Mouse (Mus musculus) forebrain, embryonic 16.5 days (tissue): ENCODE measurements around the gene BC005537. TPM values are rescaled to one million over a fixed set of nuclear protein-coding genes. Genes with fewer than 3 reads are reported as not detected.

Source experiments
- ATAC-seq: fragments of 200-750 bp; cut with Nextera tagmentation; 2 replicates; pipeline ENCODE4 v1.8.0; 2017; ENCODE audit warnings: mild to moderate bottlenecking, moderate library complexity
- H3K27ac ChIP-seq: fragments of 300-500 bp; sonication (generic); 2 replicates; pipeline ENCODE4 v1.5.1; 2014; ENCODE audit warnings: low read length, control low read depth
- H3K27me3 ChIP-seq: fragments of 300-500 bp; sonication (generic); replicated peaks from 2 replicates; pipeline ENCODE4 v1.6.1; 2014; ENCODE audit warnings: low read length; ENCODE audit not compliant: control insufficient read depth, insufficient read depth
- H3K36me3 ChIP-seq: fragments of 300-500 bp; sonication (generic); 2 replicates; pipeline ENCODE4 v1.6.1; 2014; ENCODE audit not compliant: control insufficient read depth, insufficient read depth
- H3K4me1 ChIP-seq: fragments of 300-500 bp; sonication (generic); replicated peaks from 2 replicates; pipeline ENCODE4 v1.6.1; 2014; ENCODE audit warnings: low read length; ENCODE audit not compliant: control insufficient read depth, insufficient read depth
- H3K4me2 ChIP-seq: fragments of 300-500 bp; sonication (generic); 2 replicates; pipeline ENCODE4 v1.6.1; 2014; ENCODE audit warnings: mild to moderate bottlenecking, low read length, control low read depth
- H3K4me3 ChIP-seq: fragments of 300-500 bp; sonication (generic); replicated peaks from 2 replicates; pipeline ENCODE4 v1.5.1; 2014; ENCODE audit warnings: mild to moderate bottlenecking, low read length, control low read depth
- H3K9ac ChIP-seq: fragments of 300-500 bp; sonication (generic); replicated peaks from 2 replicates; pipeline ENCODE4 v1.6.1; 2014; ENCODE audit warnings: low read depth, low read length, control low read depth
- H3K9me3 ChIP-seq: fragments of 300-500 bp; sonication (generic); 2 replicates; pipeline ENCODE4 v1.6.1; 2016; ENCODE audit warnings: low read length; ENCODE audit not compliant: control insufficient read depth
- WGBS: fragments of 180-500 bp; shearing (Covaris S2); extraction: QIAGEN DNeasy Blood & Tissue Kit; methylation state at CpG from one replicate; pipeline ENCODE4 v1.1.7; 2014; 5-methylcytosine and 5-hydroxymethylcytosine counted together
- polyA plus RNA-seq: library from polyadenylated mRNA; unstranded; fragments of >200 nt; fragmentation: Nextera tagmentation; extraction: Ambion mirVana; gene quantifications from 2 replicates; pipeline ENCODE4 v1.2.1, GENCODE M21; 2015

The BC005537 gene
- polyA plus RNA-seq, 1 experiment from 2014 or later = 26.8 TPM

DNA sequence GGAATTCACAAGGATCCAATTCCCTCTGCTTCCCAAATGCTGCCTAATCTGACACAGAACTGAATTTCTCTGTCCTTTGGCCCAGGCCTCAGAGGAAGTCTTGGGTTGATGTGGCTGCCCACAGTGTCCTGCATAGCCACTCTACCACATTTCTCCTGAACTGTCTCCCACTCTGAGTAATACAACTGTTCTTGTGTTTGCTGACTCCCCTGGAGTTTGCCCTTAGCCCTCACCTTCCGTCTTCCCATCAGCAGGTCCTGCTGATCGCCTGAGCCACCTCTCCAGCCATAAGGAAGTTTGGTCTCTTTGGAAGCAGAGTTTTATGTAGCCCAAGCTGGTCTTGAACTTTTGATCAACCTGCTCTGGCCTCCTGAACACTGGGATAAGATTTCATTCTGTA lies 50.5 kb downstream of the BC005537 start:
- ATAC-seq = no peak
- Histone ChIP-seq H3K27ac (no peak overlapping the region), H3K9ac (no peak overlapping the region), H3K9me3 (no peaks in the 10 kb centered on the region), H3K4me3 (no peak overlapping the region), H3K4me2 (no peak overlapping the region), H3K4me1 (no peaks in the 10 kb centered on the region), H3K27me3 (no peaks in the 10 kb centered on the region), H3K36me3 (no peaks in the 10 kb centered on the region)
- 85% methylated on average over 2 of the region's 2 CpGs for WGBS

GRCm38 (mm10) chr13:24852570-24852969 lies 51.1 kb downstream of the BC005537 start:
- Histone ChIP-seq H3K4me1 (no peaks in the 10 kb centered on the region), H3K9ac (no peak overlapping the region), H3K9me3 (no peaks in the 10 kb centered on the region), H3K36me3 (no peaks in the 10 kb centered on the region), H3K27ac (no peak overlapping the region), H3K4me2 (no peak overlapping the region), H3K4me3 (no peak overlapping the region), H3K27me3 (no peaks in the 10 kb centered on the region)
- 89% methylated on average over 3 of the region's 3 CpGs for WGBS
- ATAC-seq = no peak

DNA sequence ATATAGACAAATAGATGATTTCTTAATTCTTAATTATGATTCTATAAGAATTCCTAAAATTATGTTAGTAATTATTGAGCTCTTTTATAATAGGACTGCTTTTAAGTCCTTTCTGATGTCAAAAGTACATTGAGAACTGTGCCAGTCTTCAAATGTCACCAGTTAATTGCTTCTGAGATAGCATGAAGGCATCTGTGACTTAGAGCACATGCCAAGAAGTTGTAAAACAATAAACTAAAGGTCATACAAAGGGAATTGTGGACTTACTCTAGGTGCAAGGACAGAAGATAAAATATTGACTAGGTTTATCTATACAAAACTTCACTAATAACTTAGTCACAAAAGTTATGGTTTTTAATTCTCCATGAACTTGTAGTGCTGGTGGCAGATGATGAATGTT lies 57.7 kb downstream of the BC005537 start:
- no peak overlapping the region for H3K4me2 ChIP-seq
- H3K9ac ChIP-seq = no peak overlapping the region
- no peak overlapping the region for H3K4me3 ChIP-seq
- no peaks in the 10 kb centered on the region for H3K36me3 ChIP-seq
- H3K9me3 ChIP-seq = no peaks in the 10 kb centered on the region
- no peaks in the 10 kb centered on the region for H3K4me1 ChIP-seq
- no peak for ATAC-seq
- no peaks in the 10 kb centered on the region for H3K27me3 ChIP-seq
- no peak overlapping the region for H3K27ac ChIP-seq

GRCm38 (mm10) chr13:24861084-24861483 lies 59.6 kb downstream of the BC005537 start:
- no peak for ATAC-seq
- Histone ChIP-seq H3K36me3 (no peaks in the 10 kb centered on the region), H3K4me3 (no peak overlapping the region), H3K4me1 (no peaks in the 10 kb centered on the region), H3K27me3 (no peaks in the 10 kb centered on the region), H3K9ac (no peak overlapping the region), H3K27ac (no peak overlapping the region), H3K4me2 (no peak overlapping the region), H3K9me3 (no peaks in the 10 kb centered on the region)
- WGBS = 84% methylated on average over 12 of the region's 12 CpGs

DNA sequence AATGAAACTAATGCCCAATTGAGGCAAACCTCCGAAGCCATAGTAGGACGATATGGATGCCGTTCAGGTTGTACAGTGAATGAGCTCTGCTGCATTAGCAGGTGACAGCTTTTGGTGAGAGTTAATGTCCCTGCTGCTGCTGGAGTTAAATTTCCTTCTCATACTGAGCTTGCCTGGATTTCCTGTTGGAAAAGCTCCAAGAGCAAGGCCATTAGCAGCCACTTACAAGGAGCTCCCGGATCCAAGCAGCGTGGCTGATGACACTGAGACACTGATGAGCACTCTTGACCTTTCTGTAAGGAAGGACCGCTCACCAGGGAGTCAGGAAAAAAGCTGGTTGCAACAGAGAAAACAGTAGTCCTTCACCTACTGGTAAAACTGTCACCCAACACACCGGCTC lies 60.6 kb downstream of the BC005537 start:
- H3K4me2 ChIP-seq = no peak overlapping the region
- no peaks in the 10 kb centered on the region for H3K4me1 ChIP-seq
- 74% methylated on average over 7 of the region's 7 CpGs for WGBS
- H3K27me3 ChIP-seq = no peaks in the 10 kb centered on the region
- no peaks in the 10 kb centered on the region for H3K9me3 ChIP-seq
- no peaks in the 10 kb centered on the region for H3K36me3 ChIP-seq
- no peak overlapping the region for H3K4me3 ChIP-seq
- ATAC-seq = no peak
- H3K27ac ChIP-seq = no peak overlapping the region
- H3K9ac ChIP-seq = no peak overlapping the region

DNA sequence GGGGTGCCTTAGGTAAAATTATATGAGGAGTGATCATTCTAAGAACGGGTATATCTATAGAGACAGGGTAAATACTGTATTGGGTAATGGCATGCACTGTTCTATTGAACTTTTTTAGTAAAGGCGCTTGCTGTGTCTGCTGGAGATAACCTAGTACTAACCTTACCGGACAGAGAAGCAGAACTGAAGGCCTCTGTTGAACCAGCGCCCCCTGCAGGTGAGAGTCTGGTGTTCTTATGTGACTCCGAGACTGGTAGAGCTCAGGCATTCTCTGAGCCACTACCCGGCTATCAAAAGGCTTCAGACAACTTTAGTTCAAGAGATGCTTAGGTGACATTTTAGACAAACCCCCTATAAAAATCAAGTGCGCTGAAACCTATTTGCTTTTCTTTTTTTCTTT lies 61.1 kb downstream of the BC005537 start:
- WGBS = 67% methylated on average over 7 of the region's 7 CpGs
- Histone ChIP-seq H3K27ac (no peak overlapping the region), H3K9me3 (no peaks in the 10 kb centered on the region), H3K4me3 (no peak overlapping the region), H3K4me2 (no peak overlapping the region), H3K36me3 (no peaks in the 10 kb centered on the region), H3K4me1 (no peaks in the 10 kb centered on the region), H3K9ac (no peak overlapping the region), H3K27me3 (no peaks in the 10 kb centered on the region)
- ATAC-seq = no peak

Other genes starting within 250 kb of the BC005537 start
- gene Ripor2, start 219.5 kb upstream of the BC005537 start, polyA plus RNA-seq = 23.4 and 33.8 TPM in 2 replicates
- 0.25 TPM in 1 of 2 replicates, not detected in the other for gene Armh2, start 60.4 kb upstream of the BC005537 start, polyA plus RNA-seq
- 34.3 and 35.1 TPM in 2 replicates for gene Gmnn, start 39.7 kb upstream of the BC005537 start, polyA plus RNA-seq
- gene Acot13, start 29.9 kb downstream of the BC005537 start, polyA plus RNA-seq = 53.3 and 55.8 TPM in 2 replicates
- 39.2 and 45.5 TPM in 2 replicates for gene Tdp2, start 30.0 kb downstream of the BC005537 start, polyA plus RNA-seq
- gene D130043K22Rik, start 43.5 kb downstream of the BC005537 start, polyA plus RNA-seq = 3.6 and 5.7 TPM in 2 replicates
- 8.2 and 9.0 TPM in 2 replicates for gene Aldh5a1, start 136.0 kb downstream of the BC005537 start, polyA plus RNA-seq
- gene Gpld1, start 141.5 kb downstream of the BC005537 start, polyA plus RNA-seq = 0.81 and 1.4 TPM in 2 replicates
- gene Mrs2, start 218.7 kb downstream of the BC005537 start, polyA plus RNA-seq = 16.5 and 17.3 TPM in 2 replicates